Mouse (Mus musculus): ENCODE data around the gene Cyp26c1.

DNA sequence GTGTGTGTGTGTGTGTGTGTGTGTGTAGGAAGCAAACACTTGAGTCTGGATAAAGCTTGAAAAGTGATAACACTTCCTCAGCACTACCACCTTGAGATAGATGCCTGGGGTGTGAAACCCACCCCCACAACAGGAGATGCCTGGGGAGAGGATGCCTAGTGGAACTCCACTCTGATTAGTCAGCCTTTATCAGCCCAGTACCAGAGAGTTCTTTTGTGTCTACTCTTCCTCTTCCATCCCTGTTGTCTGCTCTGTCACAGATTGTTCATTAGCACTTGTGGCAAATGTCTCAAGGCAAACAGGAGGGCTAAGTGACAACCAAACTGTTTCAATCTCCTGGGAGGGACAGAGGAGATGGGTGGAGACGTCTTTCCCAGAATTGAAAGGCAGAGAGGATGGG lies 33.8 kb downstream of the Cyp26c1 start:
- TF ChIP-seq CTCF (IDR thresholded peaks at IDR 0.05; ENCODE audit: low read depth) = no peak
- no peak for TF ChIP-seq EP300 (IDR thresholded peaks at IDR 0.05; ENCODE audit: low read depth)

All from liver, postnatal 0 days (tissue).